Mouse (Mus musculus): ENCODE measurements at regions not wholly inside any gene's neighbourhood (a gene's known extent, or its start where the extent isn't known, plus 50 kb on each side); places are given as distances from the start of the nearest gene placed in this dataset.

DNA sequence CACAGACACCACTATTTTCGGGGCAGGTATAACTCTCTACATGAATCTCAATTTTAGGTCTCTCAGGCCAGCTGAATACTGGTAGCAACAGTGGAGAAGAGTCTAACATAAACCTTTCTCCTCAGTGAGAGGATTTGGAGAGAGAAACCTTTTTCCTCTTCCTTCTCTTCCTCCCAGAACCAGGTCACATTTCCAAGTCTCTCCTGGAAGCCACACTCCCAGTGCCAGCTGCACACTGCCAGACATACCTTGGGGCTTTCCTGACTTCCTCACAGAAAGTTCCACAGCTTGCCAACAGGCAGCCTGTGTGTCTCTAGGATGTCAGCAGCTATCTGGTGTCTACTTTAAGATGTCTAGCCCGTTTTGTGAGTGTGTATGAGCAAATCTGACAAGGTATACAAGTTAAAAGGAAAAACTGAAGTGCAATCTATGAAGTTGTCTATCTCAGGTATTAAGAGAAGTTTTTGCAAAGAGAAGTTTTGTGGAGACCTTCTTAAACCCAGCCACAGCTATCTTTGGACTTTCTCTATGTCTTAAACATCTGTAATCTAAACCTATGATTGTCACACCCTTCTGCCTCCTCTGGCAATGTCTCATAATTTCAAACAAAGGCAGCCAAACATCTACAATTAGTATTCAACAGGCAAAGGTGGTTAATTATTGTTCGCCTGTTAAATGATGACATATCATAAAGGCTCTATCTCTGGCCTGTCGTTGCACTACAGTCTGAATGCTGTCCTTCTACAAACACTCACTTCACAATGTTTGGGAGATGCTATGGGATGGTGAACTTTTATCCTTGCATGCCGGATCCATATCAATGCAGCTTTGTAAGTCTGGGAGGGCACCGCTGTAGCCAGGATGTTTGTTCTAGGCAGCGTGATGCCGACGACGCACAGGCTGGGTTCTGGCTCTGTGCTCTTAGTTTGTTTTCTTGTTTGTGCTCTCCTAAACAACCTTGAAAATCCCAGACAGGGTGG, 214.9 kb downstream of the Mef2c start:
- TF ChIP-seq CTCF (IDR thresholded peaks at IDR 0.05; ENCODE audit: extremely low read depth, insufficient read depth, insufficient read length, insufficient replicate concordance) = no peak
- no peak for TF ChIP-seq POLR2A (IDR thresholded peaks at IDR 0.05; ENCODE audit: low read depth, low read length)
